Mouse (Mus musculus) liver, postnatal 0 days (tissue): ENCODE data around the gene Riox2.

Experiments
- CTCF ChIP-seq: sonication (generic); IDR thresholded peaks from 2 replicates; pipeline ENCODE4 v1.5.1; 2016; ENCODE audit warnings: antibody characterized with exemption, low read depth
- EP300 ChIP-seq: IDR thresholded peaks from 2 replicates; pipeline ENCODE4 v1.6.1; 2016; ENCODE audit warnings: antibody characterized with exemption, low read depth, mild to moderate bottlenecking

GRCm38 (mm10) chr16:59497947-59498346 lies 26.4 kb downstream of the Riox2 start:
- no peak for TF ChIP-seq CTCF
- TF ChIP-seq EP300 = no peak
